Mouse (Mus musculus) ES-Bruce4 (cell line): Measurements from ENCODE around the gene Spty2d1.

ENCODE experiments used
- CTCF ChIP-seq: IDR thresholded peaks from one replicate; pipeline ENCODE4 v1.8.1; 2011; ENCODE audit warnings: low read depth, low read length
- EP300 ChIP-seq: IDR thresholded peaks from 2 replicates; pipeline ENCODE4 v1.6.1; 2011; ENCODE audit warnings: low read depth, low read length; ENCODE audit not compliant: insufficient read depth
- POLR2A ChIP-seq: IDR thresholded peaks from one replicate; pipeline ENCODE4 v1.8.1; 2011; ENCODE audit warnings: low read length; ENCODE audit not compliant: insufficient read depth

DNA sequence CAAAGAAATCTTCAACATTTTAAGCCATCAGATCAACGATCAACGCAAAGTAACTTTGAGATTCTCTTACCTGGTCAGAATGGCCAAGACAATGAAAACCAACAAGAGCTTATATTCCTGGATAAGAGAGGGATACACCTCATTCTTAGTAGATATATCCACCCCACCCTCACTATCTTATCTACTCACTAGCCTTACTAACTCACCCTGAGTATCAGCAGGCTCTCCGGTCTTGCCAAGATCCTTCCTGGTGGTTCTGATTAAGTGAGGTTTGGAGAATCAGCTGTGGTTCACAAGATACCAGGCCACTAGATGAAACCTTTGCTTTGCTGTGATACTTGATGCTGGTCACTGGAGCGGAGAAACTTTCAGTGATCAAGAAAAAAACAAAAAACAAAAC is 33.6 kb downstream of the Spty2d1 start:
- TF ChIP-seq CTCF (no peak), POLR2A (no peak), EP300 (no peak)
